Mouse (Mus musculus): Measurements from ENCODE around the gene Akap12.

Gene Akap12

GRCm38 (mm10) chr10:4266931-4267310 is 741 bp downstream of the Akap12 start:
- no peaks in the 10 kb centered on the region for H3K27me3 ChIP-seq (ENCODE audit: control insufficient read depth, insufficient read depth, low read length, poor library complexity, severe bottlenecking)
- 0 out of 2 replicates have a peak, but pooled peaks cover 1% of the 10 kb centered on the region for H3K36me3 ChIP-seq (ENCODE audit: control insufficient read depth, insufficient read depth, low read length, poor library complexity, severe bottlenecking)
- peak; percentile 25 for DNase-seq (ENCODE audit: low read depth, low spot score)

- peak; percentile 32 for DNase-seq (ENCODE audit: low read depth, low spot score)
- Histone ChIP-seq H3K36me3 (ENCODE audit: control insufficient read depth, insufficient read depth, low read length, poor library complexity, severe bottlenecking) (0 out of 2 replicates have a peak, but pooled peaks cover 1% of the 10 kb centered on the region), H3K27me3 (ENCODE audit: control insufficient read depth, insufficient read depth, low read length, poor library complexity, severe bottlenecking) (no peaks in the 10 kb centered on the region)
Measured at GRCm38 (mm10) chr10:4267481-4267880, 1.3 kb downstream of the Akap12 start.

GRCm38 (mm10) chr10:4268140-4268539 is 2.0 kb downstream of the Akap12 start:
- 0 out of 2 replicates have a peak, but pooled peaks cover 1% of the 10 kb centered on the region for H3K36me3 ChIP-seq (ENCODE audit: control insufficient read depth, insufficient read depth, low read length, poor library complexity, severe bottlenecking)
- no peak for DNase-seq (ENCODE audit: low read depth, low spot score)
- no peaks in the 10 kb centered on the region for H3K27me3 ChIP-seq (ENCODE audit: control insufficient read depth, insufficient read depth, low read length, poor library complexity, severe bottlenecking)

- Histone ChIP-seq H3K36me3 (ENCODE audit: control insufficient read depth, insufficient read depth, low read length, poor library complexity, severe bottlenecking) (0 out of 2 replicates have a peak, but pooled peaks cover 1% of the 10 kb centered on the region), H3K27me3 (ENCODE audit: control insufficient read depth, insufficient read depth, low read length, poor library complexity, severe bottlenecking) (no peaks in the 10 kb centered on the region)
- DNase-seq (ENCODE audit: low read depth, low spot score), result no peak
Measured at GRCm38 (mm10) chr10:4275572-4275971, 9.4 kb downstream of the Akap12 start.

- no peak for DNase-seq (ENCODE audit: low read depth, low spot score)
- H3K36me3 ChIP-seq (ENCODE audit: control insufficient read depth, insufficient read depth, low read length, poor library complexity, severe bottlenecking), result no peaks in the 10 kb centered on the region
Measured at GRCm38 (mm10) chr10:4276081-4276480, 9.9 kb downstream of the Akap12 start.

GRCm38 (mm10) chr10:4278041-4278440 is 11.9 kb downstream of the Akap12 start:
- DNase-seq (ENCODE audit: low read depth, low spot score), result no peak
- Histone ChIP-seq H3K36me3 (ENCODE audit: control insufficient read depth, insufficient read depth, low read length, poor library complexity, severe bottlenecking) (no peaks in the 10 kb centered on the region), H3K27me3 (ENCODE audit: control insufficient read depth, insufficient read depth, low read length, poor library complexity, severe bottlenecking) (no peaks in the 10 kb centered on the region)

More at GRCm38 (mm10) chr10:4276081-4276480, 9.9 kb downstream of the Akap12 start:
- H3K27me3 ChIP-seq (ENCODE audit: control insufficient read depth, insufficient read depth, low read length, poor library complexity, severe bottlenecking), result no peaks in the 10 kb centered on the region

- no peak for DNase-seq (ENCODE audit: low read depth, low spot score)
- Histone ChIP-seq H3K36me3 (ENCODE audit: control insufficient read depth, insufficient read depth, low read length, poor library complexity, severe bottlenecking) (no peaks in the 10 kb centered on the region), H3K27me3 (ENCODE audit: control insufficient read depth, insufficient read depth, low read length, poor library complexity, severe bottlenecking) (no peaks in the 10 kb centered on the region)
Measured at GRCm38 (mm10) chr10:4282395-4282794, 16.2 kb downstream of the Akap12 start.

GRCm38 (mm10) chr10:4284781-4285180 is 18.6 kb downstream of the Akap12 start:
- Histone ChIP-seq H3K27me3 (ENCODE audit: control insufficient read depth, insufficient read depth, low read length, poor library complexity, severe bottlenecking) (no peaks in the 10 kb centered on the region), H3K36me3 (ENCODE audit: control insufficient read depth, insufficient read depth, low read length, poor library complexity, severe bottlenecking) (no peaks in the 10 kb centered on the region)
- no peak for DNase-seq (ENCODE audit: low read depth, low spot score)

- no peaks in the 10 kb centered on the region for H3K36me3 ChIP-seq (ENCODE audit: control insufficient read depth, insufficient read depth, low read length, poor library complexity, severe bottlenecking)
- DNase-seq (ENCODE audit: low read depth, low spot score), result no peak
- H3K27me3 ChIP-seq (ENCODE audit: control insufficient read depth, insufficient read depth, low read length, poor library complexity, severe bottlenecking), result no peaks in the 10 kb centered on the region
Measured at GRCm38 (mm10) chr10:4285752-4286151, 19.6 kb downstream of the Akap12 start.

- Histone ChIP-seq H3K27me3 (ENCODE audit: control insufficient read depth, insufficient read depth, low read length, poor library complexity, severe bottlenecking) (no peaks in the 10 kb centered on the region), H3K36me3 (ENCODE audit: control insufficient read depth, insufficient read depth, low read length, poor library complexity, severe bottlenecking) (no peaks in the 10 kb centered on the region)
- DNase-seq (ENCODE audit: low read depth, low spot score), result no peak
Measured at GRCm38 (mm10) chr10:4289171-4289570, 23.0 kb downstream of the Akap12 start.

GRCm38 (mm10) chr10:4289636-4290035 is 23.5 kb downstream of the Akap12 start:
- H3K27me3 ChIP-seq (ENCODE audit: control insufficient read depth, insufficient read depth, low read length, poor library complexity, severe bottlenecking), result no peaks in the 10 kb centered on the region

GRCm38 (mm10) chr10:4290145-4290544 is 24.0 kb downstream of the Akap12 start:
- DNase-seq (ENCODE audit: low read depth, low spot score), result no peak
- H3K27me3 ChIP-seq (ENCODE audit: control insufficient read depth, insufficient read depth, low read length, poor library complexity, severe bottlenecking), result no peaks in the 10 kb centered on the region
- no peaks in the 10 kb centered on the region for H3K36me3 ChIP-seq (ENCODE audit: control insufficient read depth, insufficient read depth, low read length, poor library complexity, severe bottlenecking)

More at GRCm38 (mm10) chr10:4289636-4290035, 23.5 kb downstream of the Akap12 start:
- H3K36me3 ChIP-seq (ENCODE audit: control insufficient read depth, insufficient read depth, low read length, poor library complexity, severe bottlenecking), result no peaks in the 10 kb centered on the region
- no peak for DNase-seq (ENCODE audit: low read depth, low spot score)

GRCm38 (mm10) chr10:4290561-4290960 is 24.4 kb downstream of the Akap12 start:
- Histone ChIP-seq H3K27me3 (ENCODE audit: control insufficient read depth, insufficient read depth, low read length, poor library complexity, severe bottlenecking) (no peaks in the 10 kb centered on the region), H3K36me3 (ENCODE audit: control insufficient read depth, insufficient read depth, low read length, poor library complexity, severe bottlenecking) (no peaks in the 10 kb centered on the region)
- DNase-seq (ENCODE audit: low read depth, low spot score), result no peak

GRCm38 (mm10) chr10:4293418-4293817 is 27.2 kb downstream of the Akap12 start:
- DNase-seq (ENCODE audit: low read depth, low spot score), result no peak
- Histone ChIP-seq H3K27me3 (ENCODE audit: control insufficient read depth, insufficient read depth, low read length, poor library complexity, severe bottlenecking) (no peaks in the 10 kb centered on the region), H3K36me3 (ENCODE audit: control insufficient read depth, insufficient read depth, low read length, poor library complexity, severe bottlenecking) (no peaks in the 10 kb centered on the region)

GRCm38 (mm10) chr10:4303558-4303957 is 37.4 kb downstream of the Akap12 start:
- DNase-seq (ENCODE audit: low read depth, low spot score), result no peak
- no peaks in the 10 kb centered on the region for H3K27me3 ChIP-seq (ENCODE audit: control insufficient read depth, insufficient read depth, low read length, poor library complexity, severe bottlenecking)
- H3K36me3 ChIP-seq (ENCODE audit: control insufficient read depth, insufficient read depth, low read length, poor library complexity, severe bottlenecking), result no peaks in the 10 kb centered on the region

- Histone ChIP-seq H3K36me3 (ENCODE audit: control insufficient read depth, insufficient read depth, low read length, poor library complexity, severe bottlenecking) (no peaks in the 10 kb centered on the region), H3K27me3 (ENCODE audit: control insufficient read depth, insufficient read depth, low read length, poor library complexity, severe bottlenecking) (no peaks in the 10 kb centered on the region)
- DNase-seq (ENCODE audit: low read depth, low spot score), result no peak
Measured at GRCm38 (mm10) chr10:4323885-4324284, 57.7 kb downstream of the Akap12 start.
